Mouse (Mus musculus): Measurements from ENCODE around the gene Mdc1. TPM values are rescaled to one million over a fixed set of nuclear protein-coding genes. Genes with fewer than 3 reads are reported as not detected.

Mdc1 gene
- total RNA-seq (2023), result 10 to 100 TPM; 33.5 to 33.9 TPM

GRCm38 (mm10) chr17:35841076-35841950, at the start of gene Mdc1:
Gene Mdc1, plus strand, starts transcription at chr17:35841515.

GRCm38 (mm10) chr17:35821439-35822430, 19.6 kb upstream of the Mdc1 start, which contains the start of gene Ier3:
Gene Ier3, plus strand, starts transcription at chr17:35821684.

GRCm38 (mm10) chr17:35822964-35823937, 18.1 kb upstream of the Mdc1 start, which contains the start of gene Flot1:
Gene Flot1, plus strand, starts transcription at chr17:35823230.

GRCm38 (mm10) chr17:35838122-35838544, 3.2 kb upstream of the Mdc1 start, which contains the start of gene Tubb5:
Gene Tubb5, minus strand, starts transcription at chr17:35838306.

GRCm38 (mm10) chr17:35861198-35861857, 20.0 kb downstream of the Mdc1 start, which contains the start of gene Nrm:
Gene Nrm, plus strand, starts transcription at chr17:35861318.

GRCm38 (mm10) chr17:35865481-35866280, 24.4 kb downstream of the Mdc1 start, which contains the start of gene Ppp1r18:
Gene Ppp1r18, plus strand, starts transcription at chr17:35865593.

GRCm38 (mm10) chr17:35879245-35880057, 38.1 kb downstream of the Mdc1 start, which contains the start of gene Dhx16:
Gene Dhx16, plus strand, starts transcription at chr17:35879819.

GRCm38 (mm10) chr17:35896781-35897643, 55.7 kb downstream of the Mdc1 start, which contains the start of gene 2310061I04Rik:
Gene 2310061I04Rik, minus strand, starts transcription at chr17:35897431.

Other genes with a start within 250 kb of the Mdc1 start
- gene Sfta2, start 240.0 kb upstream of the Mdc1 start, total RNA-seq (2023), result not detected
- gene Gm9573, start 214.9 kb upstream of the Mdc1 start, total RNA-seq (2023), result not detected
- gene Mucl3, start 197.8 kb upstream of the Mdc1 start, total RNA-seq (2023), result not detected
- gene Vars2, start 173.9 kb upstream of the Mdc1 start, total RNA-seq (2023), result 10 to 100 TPM in 1 of 2 experiments, 1 to 10 TPM in 1; 7.2 to 11.6 TPM
- 1 to 10 TPM; 6.5 to 9.4 TPM for gene Gtf2h4, start 167.8 kb upstream of the Mdc1 start, total RNA-seq (2023)
- gene Ddr1, start 136.9 kb upstream of the Mdc1 start, total RNA-seq (2023), result under 1 TPM; 0.31 to 0.51 TPM
- 100 to 1,000 TPM; 115 to 121 TPM for gene Ier3, start 19.8 kb upstream of the Mdc1 start, total RNA-seq (2023)
- gene Flot1, start 18.3 kb upstream of the Mdc1 start, total RNA-seq (2023), result 100 to 1,000 TPM; 181 to 198 TPM
- 100 to 1,000 TPM; 449 to 487 TPM for gene Tubb5, start 3.2 kb upstream of the Mdc1 start, total RNA-seq (2023)
- 10 to 100 TPM; 40.8 to 50.0 TPM for gene Nrm, start 19.8 kb downstream of the Mdc1 start, total RNA-seq (2023)
- gene Ppp1r18, start 24.1 kb downstream of the Mdc1 start, total RNA-seq (2023), result 100 to 1,000 TPM; 291 to 293 TPM
- 10 to 100 TPM; 63.4 to 68.3 TPM for gene Dhx16, start 38.3 kb downstream of the Mdc1 start, total RNA-seq (2023)
- gene 2310061I04Rik, start 55.9 kb downstream of the Mdc1 start, total RNA-seq (2023), result 10 to 100 TPM; 12.1 to 14.2 TPM
- gene Atat1, start 68.6 kb downstream of the Mdc1 start, total RNA-seq (2023), result 10 to 100 TPM; 13.1 to 14.4 TPM
- gene Mrps18b, start 74.9 kb downstream of the Mdc1 start, total RNA-seq (2023), result 10 to 100 TPM; 18.4 to 21.4 TPM
- 100 to 1,000 TPM; 100 to 125 TPM for gene Ppp1r10, start 74.9 kb downstream of the Mdc1 start, total RNA-seq (2023)
- gene Abcf1, start 128.2 kb downstream of the Mdc1 start, total RNA-seq (2023), result 10 to 100 TPM; 73.8 to 79.6 TPM
- 10 to 100 TPM; 43.5 to 46.4 TPM for gene Gnl1, start 138.3 kb downstream of the Mdc1 start, total RNA-seq (2023)
- gene Prr3, start 138.7 kb downstream of the Mdc1 start, total RNA-seq (2023), result 10 to 100 TPM; 25.9 to 32.6 TPM
- gene H2-T24, start 179.0 kb downstream of the Mdc1 start, total RNA-seq (2023), result 10 to 100 TPM; 34.9 to 43.5 TPM
- 100 to 1,000 TPM; 154 to 159 TPM for gene H2-T23, start 191.3 kb downstream of the Mdc1 start, total RNA-seq (2023)
- 10 to 100 TPM; 28.5 to 30.4 TPM for gene H2-T22, start 201.2 kb downstream of the Mdc1 start, total RNA-seq (2023)
- gene Gm6034, start 201.4 kb downstream of the Mdc1 start, total RNA-seq (2023), result under 1 TPM in 1 of 2 experiments, not detected in 1; 0.24 TPM
- 10 to 100 TPM; 26.6 to 29.0 TPM for gene Gm11127, start 216.9 kb downstream of the Mdc1 start, total RNA-seq (2023)